Mouse (Mus musculus) adrenal gland, postnatal 4 days (tissue): ENCODE data around the gene Grhl3. TPM values are rescaled to one million over a fixed set of nuclear protein-coding genes. Genes with fewer than 3 reads are reported as not detected.

Experiments
- DNase-seq, 2 experiments: peaks; one replicate each; pipeline ENCODE4 v3.0.0; 2021 to 2022; ENCODE audit warnings: low spot score in 2 of 2, mixed read lengths in 2 of 2
- microRNA-seq: library from miRNA; unstranded; fragments of <30 nt; microRNA quantifications from one replicate; pipeline ENCODE4 v1.2.0, GENCODE M21; 2021
- total RNA-seq, 2 experiments: library from RNA; stranded (reverse); gene quantifications; 2 replicates each; pipeline ENCODE4 v1.2.3; 2021

The Grhl3 gene
- total RNA-seq, 2 experiments from 2014 or later = 0.14 to 0.22 TPM

DNA sequence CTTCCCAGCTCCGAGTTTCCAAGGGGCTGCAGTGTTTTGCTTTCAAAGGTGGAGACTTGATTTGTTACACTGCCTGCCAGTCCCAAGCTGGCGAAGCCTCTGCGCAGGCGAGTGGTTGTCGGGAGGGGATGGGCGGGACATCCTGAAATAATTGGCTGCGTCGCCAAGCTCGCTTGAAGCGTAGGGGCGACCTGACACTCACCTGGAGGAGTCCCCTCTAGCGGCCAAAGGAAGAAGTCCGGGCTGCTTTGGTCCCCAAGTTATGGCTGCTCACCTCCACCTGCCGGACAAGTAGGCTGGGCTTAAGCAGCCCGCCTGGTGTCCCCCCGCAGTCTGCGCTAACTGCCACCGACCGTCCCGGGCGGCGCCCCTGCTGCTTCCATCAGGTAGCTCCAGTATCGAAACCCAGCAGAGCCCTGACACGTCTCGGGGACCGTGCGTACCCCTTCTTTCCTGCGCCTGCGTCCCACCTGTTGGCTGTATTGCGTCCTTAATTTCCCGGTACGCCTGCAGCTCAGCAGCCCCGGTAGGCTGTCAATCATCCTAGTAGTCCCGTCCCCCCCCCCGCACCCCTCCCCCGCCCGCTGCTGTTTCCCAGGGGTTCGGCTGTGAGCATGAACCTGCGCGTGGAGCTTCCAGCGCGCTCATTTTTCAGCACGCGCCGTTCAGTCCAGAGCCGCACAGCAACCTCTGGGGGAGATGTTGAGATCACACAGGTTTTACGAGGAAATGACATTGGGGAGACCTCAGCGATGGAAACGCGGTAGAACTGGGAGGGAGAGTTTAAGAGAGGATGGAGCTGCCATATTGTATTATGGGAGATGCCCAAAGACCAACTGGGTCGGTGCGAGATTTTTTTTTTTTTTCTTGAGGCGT is 78.7 kb downstream of the Grhl3 start, which contains the start of the genes Stpg1 and Nipal3:
TSS of gene Stpg1 (plus strand) at position 270 of the 876 bp plus-strand sequence.
TSS of gene Nipal3 (minus strand) at position 518 of the 876 bp plus-strand sequence.
- DNase-seq = peak; percentile 43 to 73

DNA sequence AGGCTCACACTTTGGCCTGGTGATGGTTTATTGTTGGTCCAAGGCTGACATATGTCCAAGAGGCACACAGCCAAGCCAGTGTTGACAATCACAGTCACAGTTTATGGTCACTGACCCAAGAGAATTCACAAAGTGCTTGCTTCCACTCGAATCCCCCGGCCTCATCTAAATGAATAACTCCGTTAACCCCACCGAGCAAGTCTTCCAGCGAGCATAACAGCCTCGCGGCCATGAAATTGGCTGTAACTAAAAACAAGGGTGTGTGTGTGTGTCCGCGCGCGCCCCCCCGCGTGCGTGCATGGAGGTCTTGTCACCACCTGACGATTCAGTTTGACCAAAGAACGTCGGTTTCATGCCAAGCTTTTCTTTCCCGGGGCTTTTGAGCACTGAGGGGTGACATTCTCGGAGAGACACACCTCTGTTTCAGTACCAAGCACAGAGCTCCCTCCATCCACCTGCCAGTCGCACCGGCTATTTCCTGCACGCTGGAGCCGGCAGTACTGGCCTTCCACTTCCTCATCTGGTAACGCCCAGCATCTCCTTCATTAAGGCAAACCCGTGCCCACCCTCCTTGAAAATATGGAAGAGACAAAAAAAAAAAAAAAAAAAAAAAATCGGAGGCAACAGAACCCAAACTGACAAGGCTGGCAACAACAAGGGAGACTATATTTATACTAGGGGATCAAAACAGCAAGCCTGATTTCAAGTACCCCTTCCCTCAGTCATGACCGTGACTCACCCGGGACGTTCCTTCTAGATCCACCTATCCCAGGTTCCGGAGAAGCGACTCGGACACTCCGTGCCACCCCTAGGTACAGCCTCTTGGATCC is 79.5 kb downstream of the Grhl3 start:
- DNase-seq = no peak

DNA sequence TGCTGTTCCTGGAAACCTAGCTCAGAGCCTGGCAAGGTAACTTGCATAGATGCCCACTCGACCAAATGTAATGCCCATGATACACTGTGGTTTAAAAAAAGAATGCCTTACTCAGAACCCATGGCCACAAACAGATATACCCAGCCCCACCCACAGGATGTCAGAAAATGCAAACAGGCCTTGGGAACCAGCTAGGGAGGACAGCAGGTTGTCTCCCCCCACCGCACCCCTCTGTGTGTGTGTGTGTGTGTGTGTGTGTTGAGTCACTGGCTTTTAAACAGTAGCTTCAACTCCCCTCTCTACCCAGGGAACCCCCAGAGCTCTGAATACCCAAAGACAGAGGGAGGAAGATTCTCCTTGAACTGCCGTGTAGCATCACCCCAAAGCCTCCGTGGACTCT is 80.2 kb downstream of the Grhl3 start:
- DNase-seq = no peak

Small RNA genes within 50 kb of the gene (microRNA-seq; reads per million reads assigned to microRNA genes)
- gene Gm25317 = not detected

Other genes starting within 250 kb of the Grhl3 start
- gene Srrm1, start 220.3 kb downstream of the Grhl3 start, total RNA-seq = 100 to 1,000 TPM; 197 to 232 TPM
- 1 to 10 TPM in 1 of 2 experiments, under 1 TPM in 1; 0.93 to 1.2 TPM for gene Ncmap, start 175.4 kb downstream of the Grhl3 start, total RNA-seq
- 10 to 100 TPM; 22.3 to 26.7 TPM for gene Rcan3, start 139.8 kb downstream of the Grhl3 start, total RNA-seq
- gene Stpg1, start 78.8 kb downstream of the Grhl3 start, total RNA-seq = under 1 TPM; 0.59 to 0.67 TPM
- 10 to 100 TPM; 14.0 to 24.1 TPM for gene Nipal3, start 78.6 kb downstream of the Grhl3 start, total RNA-seq
- gene Ifnlr1, start 112.7 kb upstream of the Grhl3 start, total RNA-seq = 1 to 10 TPM in 1 of 2 experiments, under 1 TPM in 1; 0.68 to 1.1 TPM
- gene Il22ra1, start 154.5 kb upstream of the Grhl3 start, total RNA-seq = 1 to 10 TPM; 3.7 to 3.8 TPM
- gene Myom3, start 186.1 kb upstream of the Grhl3 start, total RNA-seq = 1 to 10 TPM; 3.5 to 9.2 TPM